Mouse (Mus musculus) cerebellum, adult 2 months (tissue): ENCODE results near the gene Msi2. TPM values are rescaled to one million over a fixed set of nuclear protein-coding genes. Genes with fewer than 3 reads are reported as not detected.

ENCODE experiments used
- DNase-seq, 2 experiments: peaks; one replicate each; pipeline ENCODE4 v3.0.0; 2021
- H3K27ac ChIP-seq: fragments of 200-500 bp; 2 replicates; pipeline ENCODE4 v1.5.1; 2012; ENCODE audit warnings: low read length, control low read depth, inconsistent platforms; ENCODE audit not compliant: insufficient read depth
- H3K27me3 ChIP-seq: fragments of 200-500 bp; 2 replicates; pipeline ENCODE4 v1.6.1; 2012; ENCODE audit warnings: inconsistent platforms, mild to moderate bottlenecking, low read length, moderate library complexity; ENCODE audit not compliant: control insufficient read depth, insufficient read depth
- H3K4me1 ChIP-seq: fragments of 200-500 bp; 2 replicates; pipeline ENCODE4 v1.6.1; 2011; ENCODE audit warnings: low read length; ENCODE audit not compliant: control insufficient read depth, insufficient read depth
- H3K4me3 ChIP-seq: fragments of 200-500 bp; replicated peaks from 2 replicates; pipeline ENCODE3; 2011; ENCODE audit warnings: mild to moderate bottlenecking, low read depth, low read length, control low read depth; ENCODE audit not compliant: insufficient read depth
- CTCF ChIP-seq: fragments of 200-500 bp; IDR thresholded peaks from 2 replicates; pipeline ENCODE4 v1.5.1; 2011; ENCODE audit warnings: low read depth, mild to moderate bottlenecking, control low read depth, low read length, moderate library complexity, borderline replicate concordance; ENCODE audit not compliant: insufficient read depth
- POLR2A ChIP-seq: fragments of 200-500 bp; IDR thresholded peaks from 2 replicates; pipeline ENCODE4 v1.6.1; 2011; ENCODE audit warnings: low read length, control low read depth, borderline replicate concordance; ENCODE audit not compliant: insufficient read depth
- WGBS: fragments of 180-500 bp; shearing (Covaris S2); methylation state at CpG from one replicate; pipeline ENCODE4 v1.1.7; 2018; 5-methylcytosine and 5-hydroxymethylcytosine counted together
- polyA plus RNA-seq: library from polyadenylated mRNA; depleted of rRNA; stranded (reverse); fragments of >200 nt; gene quantifications from 2 replicates; pipeline ENCODE4 v1.2.3, GENCODE M21; 2012

Gene Msi2
- polyA plus RNA-seq, 1 experiment = 87.3 TPM

DNA sequence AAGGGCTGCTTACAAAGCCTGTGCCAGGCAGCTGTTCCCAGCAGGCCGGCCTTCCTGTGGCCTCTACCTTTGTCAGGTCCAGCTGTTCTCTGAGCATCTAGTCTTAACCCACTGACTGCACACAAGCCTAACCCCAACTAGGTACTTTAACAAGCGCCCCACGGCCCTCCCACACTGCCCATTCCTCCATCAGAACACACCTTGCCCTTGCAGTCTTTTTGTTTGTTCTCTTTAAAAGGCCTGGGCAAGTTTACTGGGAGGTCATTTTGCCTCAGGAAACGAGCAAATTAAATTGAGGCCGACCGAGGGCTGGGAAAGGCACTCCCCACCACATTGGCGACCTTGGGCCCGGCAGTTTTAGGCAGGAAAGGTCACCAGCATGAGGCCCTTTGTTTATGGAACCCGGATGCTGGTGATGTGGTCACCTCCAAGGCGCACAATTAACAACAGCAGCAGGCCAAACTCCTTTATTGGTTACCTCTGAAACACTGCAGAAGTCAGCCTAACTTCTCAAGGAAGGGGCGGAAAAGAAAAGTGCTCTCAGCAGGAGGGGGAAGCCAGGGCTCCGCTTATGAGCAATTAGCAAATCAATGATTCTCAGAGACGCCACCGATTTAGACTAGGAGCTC is 28.4 kb downstream of the Msi2 start:
- Histone ChIP-seq H3K27ac (no peak overlapping the region), H3K4me3 (no peak overlapping the region), H3K4me1 (peaks cover 3% of the 10 kb centered on the region), H3K27me3 (no peaks in the 10 kb centered on the region)
- WGBS = 60% methylated on average over 14 of the region's 14 CpGs
- no peak for DNase-seq
- TF ChIP-seq CTCF = no peak
- no peak for TF ChIP-seq POLR2A

- H3K4me1 ChIP-seq = peaks cover 3% of the 10 kb centered on the region
- 70% methylated on average over 8 of the region's 8 CpGs for WGBS
- no peak overlapping the region for H3K4me3 ChIP-seq
- no peaks in the 10 kb centered on the region for H3K27me3 ChIP-seq
- H3K27ac ChIP-seq = no peak overlapping the region
- TF ChIP-seq CTCF (no peak), POLR2A (no peak)
- DNase-seq = no peak
Measured at GRCm38 (mm10) chr11:88688644-88689043, 29.7 kb downstream of the Msi2 start.

- WGBS = 90% methylated on average over 12 of the region's 12 CpGs
- H3K27me3 ChIP-seq = no peaks in the 10 kb centered on the region
- no peak for TF ChIP-seq POLR2A
- no peak for TF ChIP-seq CTCF
- no peak overlapping the region for H3K27ac ChIP-seq
- peaks cover 8% of the 10 kb centered on the region; the same call in 1 of the 2 replicates for H3K4me1 ChIP-seq
- H3K4me3 ChIP-seq = no peak overlapping the region
- no peak for DNase-seq
Measured at GRCm38 (mm10) chr11:88687711-88688110, 30.6 kb downstream of the Msi2 start.

DNA sequence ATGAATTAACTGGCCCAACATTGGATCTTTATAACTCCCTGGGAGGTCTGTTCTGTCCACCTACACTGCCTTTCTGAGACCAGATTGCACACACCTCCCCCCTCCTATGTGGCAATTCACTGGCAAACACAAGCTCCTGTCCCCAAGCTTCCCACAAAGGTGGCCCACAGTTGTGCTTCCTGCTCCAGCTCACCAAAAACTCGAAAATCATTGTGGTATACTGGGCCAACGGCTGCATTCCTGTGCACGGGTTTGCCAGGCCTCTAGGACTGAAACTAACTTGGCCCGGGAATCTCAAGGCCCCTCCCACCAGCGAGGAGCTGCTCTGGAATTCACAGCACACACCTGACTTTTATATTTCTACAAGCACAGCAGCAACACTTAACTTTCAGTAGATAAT is 31.3 kb downstream of the Msi2 start:
- no peak overlapping the region for H3K27ac ChIP-seq
- no peaks in the 10 kb centered on the region for H3K27me3 ChIP-seq
- TF ChIP-seq CTCF (no peak), POLR2A (no peak)
- peaks cover 8% of the 10 kb centered on the region; the same call in 1 of the 2 replicates for H3K4me1 ChIP-seq
- no peak overlapping the region for H3K4me3 ChIP-seq
- DNase-seq = no peak
- WGBS = 48% methylated on average over 5 of the region's 5 CpGs

- no peak for DNase-seq
- Histone ChIP-seq H3K27ac (no peak overlapping the region), H3K4me1 (peaks cover 8% of the 10 kb centered on the region; the same call in 1 of the 2 replicates), H3K4me3 (no peak overlapping the region), H3K27me3 (no peaks in the 10 kb centered on the region)
- TF ChIP-seq POLR2A = no peak
- no peak for TF ChIP-seq CTCF
- 87% methylated on average over 7 of the region's 7 CpGs for WGBS
Measured at GRCm38 (mm10) chr11:88686061-88686460, 32.3 kb downstream of the Msi2 start.

DNA sequence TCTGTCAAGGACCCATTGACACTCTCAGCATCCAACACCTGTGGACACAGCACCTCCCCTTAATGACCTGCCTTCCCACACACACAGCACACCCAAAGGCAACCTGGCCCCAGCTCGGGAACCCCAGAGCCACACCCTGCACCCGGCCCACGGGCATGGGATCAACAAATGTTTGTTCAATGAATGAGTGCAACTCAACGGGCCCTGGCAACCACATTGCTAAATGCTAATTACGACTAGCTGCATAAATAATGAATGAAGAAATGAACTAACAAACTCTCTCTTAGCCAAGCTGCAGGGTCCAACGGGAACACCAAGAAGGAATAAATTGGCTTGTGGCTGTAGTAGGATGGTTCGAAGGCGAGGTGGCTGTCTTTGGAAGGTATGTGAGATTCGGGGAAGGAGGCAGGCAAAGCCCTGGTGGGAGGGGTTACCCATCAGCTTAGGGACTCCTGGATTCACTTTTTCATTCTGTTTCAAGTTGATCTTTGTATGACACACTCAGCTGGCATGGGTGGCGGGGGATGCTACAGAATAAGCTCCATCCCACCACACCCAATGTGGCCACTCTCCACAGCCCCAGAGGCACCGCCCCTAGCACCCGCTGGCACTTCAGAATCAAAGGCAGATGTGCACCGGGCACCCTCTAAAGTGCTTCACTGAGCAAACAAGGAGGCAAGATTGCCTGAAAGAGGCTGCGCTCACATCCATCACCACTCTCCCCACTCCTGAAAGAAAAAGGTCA is 35.1 kb downstream of the Msi2 start:
- Histone ChIP-seq H3K27ac (0 out of 2 replicates have a peak overlapping the region, but pooled peaks have one; percentile 11), H3K4me1 (0 out of 2 replicates have a peak, but pooled peaks cover 5% of the 10 kb centered on the region), H3K4me3 (no peak overlapping the region), H3K27me3 (no peaks in the 10 kb centered on the region)
- TF ChIP-seq CTCF (no peak), POLR2A (no peak)
- DNase-seq = no peak
- WGBS = 61% methylated on average over 14 of the region's 14 CpGs

DNA sequence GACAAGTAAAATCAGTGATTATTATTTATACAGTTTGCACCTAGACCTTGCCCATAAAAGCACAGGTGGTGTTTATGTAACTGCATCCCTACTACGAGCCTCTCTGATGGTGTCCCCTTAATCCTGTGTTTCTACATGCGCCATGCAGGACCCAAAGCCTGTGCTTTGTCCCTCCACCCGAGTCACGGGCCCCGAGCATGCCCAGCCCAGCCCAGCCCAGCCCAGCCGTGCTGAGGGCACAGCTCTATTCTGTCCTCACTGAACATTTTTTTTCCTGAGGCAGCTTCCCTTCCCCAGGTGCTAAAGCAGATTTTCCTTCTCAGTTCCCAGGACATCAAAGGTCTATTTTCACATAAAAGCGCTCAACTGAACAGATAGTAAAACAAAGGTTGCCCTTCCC is 41.0 kb downstream of the Msi2 start:
- DNase-seq = no peak
- H3K4me3 ChIP-seq = no peak overlapping the region
- H3K4me1 ChIP-seq = peaks cover 18% of the 10 kb centered on the region
- H3K27me3 ChIP-seq = no peaks in the 10 kb centered on the region
- TF ChIP-seq CTCF = no peak
- TF ChIP-seq POLR2A = no peak
- WGBS = 74% methylated on average over 7 of the region's 7 CpGs
- H3K27ac ChIP-seq = no peak overlapping the region

GRCm38 (mm10) chr11:88676597-88676996 is 41.7 kb downstream of the Msi2 start:
- TF ChIP-seq CTCF = no peak
- TF ChIP-seq POLR2A = no peak
- 59% methylated on average over 2 of the region's 2 CpGs for WGBS
- no peak overlapping the region for H3K27ac ChIP-seq
- DNase-seq = peak in 1 of 2 experiments; percentile 62
- H3K4me1 ChIP-seq = peaks cover 18% of the 10 kb centered on the region
- H3K27me3 ChIP-seq = no peaks in the 10 kb centered on the region
- H3K4me3 ChIP-seq = no peak overlapping the region
